Mouse (Mus musculus) 3134 (cell line): ENCODE measurements at regions not wholly inside any gene's neighbourhood (a gene's known extent, or its start where the extent isn't known, plus 50 kb on each side); places are given as distances from the start of the nearest gene placed in this dataset.

Experiments
- DNase-seq: peaks from one replicate; pipeline ENCODE4 v3.0.0-alpha.2; 2011; ENCODE audit warnings: low spot score; ENCODE audit not compliant: insufficient read length; ENCODE audit errors: extremely low read depth

DNA sequence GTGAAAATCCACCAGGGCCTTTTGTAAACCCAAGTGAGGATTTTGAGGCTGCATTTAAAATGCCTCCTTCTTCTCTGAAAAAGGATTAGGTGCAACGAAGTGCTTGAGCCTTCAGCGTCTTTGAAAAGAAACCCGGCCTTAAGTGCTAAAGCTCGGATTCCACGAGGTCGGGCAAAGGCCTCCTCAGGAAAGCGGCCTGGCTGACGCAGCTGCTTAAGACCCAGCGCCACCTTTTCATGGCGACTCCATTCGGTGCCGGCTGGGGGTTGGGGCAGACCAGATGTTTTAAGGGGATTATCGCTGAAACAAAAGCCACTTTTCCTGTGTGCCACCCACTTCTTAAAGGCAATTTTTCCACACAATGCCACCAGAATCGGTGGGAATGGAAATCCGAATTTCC lies 61.6 kb upstream of the 4932438H23Rik start:
- DNase-seq, result no peak

DNA sequence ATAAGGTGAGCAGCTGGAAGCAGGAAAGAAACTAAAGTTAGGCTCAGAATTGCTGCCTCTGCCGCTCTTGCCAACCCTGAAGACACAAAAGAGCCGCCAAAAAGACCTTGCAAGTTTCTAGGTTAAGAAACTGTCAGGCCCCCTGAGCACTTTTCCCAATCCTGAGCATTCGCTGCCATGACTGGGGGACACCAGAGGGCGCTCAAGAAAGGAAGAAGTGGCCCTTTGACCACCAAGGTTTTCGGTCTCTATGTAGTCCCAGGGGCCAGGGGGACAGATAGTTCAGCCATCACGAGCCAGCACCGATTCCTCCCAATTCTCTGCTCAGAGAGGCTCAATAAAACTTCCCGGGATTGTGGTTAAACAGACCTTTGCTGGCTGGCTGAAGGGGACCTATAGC lies 64.6 kb upstream of the Olig2 start:
- DNase-seq, result no peak

DNA sequence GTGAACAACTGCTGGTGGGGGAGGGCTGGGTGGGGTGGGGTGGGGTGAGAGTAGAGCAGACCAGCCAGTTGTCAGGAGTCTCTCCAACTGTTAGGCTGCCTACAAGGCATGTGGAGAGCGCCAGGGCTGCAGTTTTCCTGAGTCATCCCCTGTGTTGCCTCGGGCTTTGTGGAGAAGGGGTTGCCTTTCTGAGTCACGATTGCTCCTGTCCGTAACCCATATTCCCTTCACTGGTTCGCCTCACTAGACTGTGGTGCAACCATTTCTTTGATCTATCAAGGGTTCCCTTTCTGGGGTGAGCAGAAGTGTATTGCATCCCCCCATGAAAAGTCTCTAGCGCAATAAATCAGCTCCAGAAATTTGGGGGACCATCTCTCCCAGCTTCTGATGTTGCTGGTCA lies 63.6 kb upstream of the Olig2 start:
- DNase-seq, result peak; percentile 47

DNA sequence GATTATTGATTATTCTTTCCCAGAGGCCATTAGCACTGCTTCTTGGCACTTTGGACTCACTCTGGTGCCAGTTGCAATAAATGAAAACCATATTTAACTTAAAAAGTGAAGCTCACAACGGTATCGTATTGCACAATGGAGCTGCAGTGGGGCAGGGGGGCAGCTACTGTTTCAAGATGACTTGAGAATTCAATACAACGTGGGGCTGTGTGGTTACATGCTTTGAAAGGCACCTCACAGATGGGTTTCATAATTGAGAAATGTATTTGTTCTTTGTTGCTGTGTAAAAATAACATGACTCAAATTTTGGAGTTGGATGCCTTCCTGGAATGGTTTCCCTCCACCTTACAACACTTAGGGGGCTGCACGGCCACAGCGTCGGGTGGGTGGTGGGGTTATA lies 62.9 kb upstream of the Olig2 start:
- no peak for DNase-seq

DNA sequence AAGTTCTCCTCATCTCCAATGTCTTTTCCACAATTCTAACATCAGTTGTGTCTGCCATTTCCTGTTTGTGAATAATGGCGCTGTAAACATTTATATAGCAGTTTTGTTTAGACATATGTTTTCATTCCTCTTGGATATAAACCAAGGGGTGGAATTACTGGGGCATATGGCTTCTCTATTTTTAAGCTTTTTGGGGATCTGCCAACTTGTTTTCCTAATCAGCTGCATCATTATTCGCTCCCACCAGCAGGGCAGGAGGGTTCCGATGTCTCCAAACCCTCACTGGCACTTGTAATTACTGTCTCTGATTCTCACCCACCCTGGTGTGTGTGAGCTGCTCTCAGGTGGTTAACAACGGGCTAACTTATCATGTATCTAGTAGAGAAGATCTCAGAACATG lies 59.4 kb upstream of the Olig2 start:
- no peak for DNase-seq

DNA sequence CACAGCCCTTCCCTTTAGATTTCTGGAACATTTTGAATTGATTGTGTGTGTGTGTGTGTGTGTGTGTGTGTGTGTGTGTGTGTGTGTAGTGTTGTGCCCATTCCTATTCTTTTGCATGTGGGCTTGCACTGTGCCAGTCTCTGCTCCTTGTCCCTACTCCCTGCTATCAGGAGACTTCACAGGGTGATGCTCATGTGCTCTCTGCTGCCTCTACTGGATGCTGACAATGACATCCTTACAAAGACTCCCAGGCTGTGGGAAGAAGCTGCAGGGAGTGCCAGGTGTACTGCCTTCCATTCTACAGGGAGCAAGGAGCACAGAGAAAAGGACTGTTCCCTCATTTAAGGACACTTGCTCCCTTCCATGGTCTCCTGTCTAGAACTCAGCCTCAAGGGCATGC lies 58.4 kb upstream of the Olig2 start:
- no peak for DNase-seq

DNA sequence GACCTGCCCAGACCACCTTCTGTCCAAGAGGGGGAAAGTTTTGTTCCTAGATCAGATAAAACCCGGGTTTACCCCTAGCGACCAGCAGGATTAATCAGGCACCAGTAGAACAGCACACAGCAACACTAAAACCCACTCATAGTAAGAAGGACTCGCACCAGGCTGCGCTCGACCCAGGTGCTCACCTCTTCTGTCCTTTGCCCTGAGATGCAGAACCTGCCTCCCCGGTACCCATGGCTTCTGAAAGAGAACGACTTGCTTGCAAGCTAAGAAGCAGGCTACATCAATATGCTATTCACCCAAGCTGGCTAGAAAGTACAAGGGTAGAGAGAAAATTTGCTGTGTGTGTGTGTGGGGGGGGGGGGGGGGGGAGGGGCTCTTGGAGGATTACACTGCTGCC lies 56.9 kb upstream of the Olig2 start:
- no peak for DNase-seq

DNA sequence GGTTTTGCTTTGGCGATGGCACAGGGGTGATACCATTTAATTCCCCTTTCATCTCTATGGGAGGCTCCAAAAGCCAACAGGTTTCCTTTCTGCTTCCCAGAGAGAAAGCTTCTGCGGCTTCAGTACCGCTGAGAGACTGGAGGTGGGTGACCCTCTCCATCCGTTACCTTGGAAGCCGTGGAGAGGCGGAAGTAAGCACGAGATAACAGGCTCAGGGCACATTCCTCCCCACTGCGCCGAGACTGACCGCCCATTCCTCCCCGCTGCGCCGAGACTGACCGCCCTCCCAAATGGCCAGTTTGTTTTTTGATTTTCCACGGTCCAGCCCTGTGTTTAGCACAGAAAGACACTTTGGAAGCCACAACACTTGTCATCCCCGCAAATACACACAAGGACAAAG lies 55.4 kb upstream of the Olig2 start:
- no peak for DNase-seq

DNA sequence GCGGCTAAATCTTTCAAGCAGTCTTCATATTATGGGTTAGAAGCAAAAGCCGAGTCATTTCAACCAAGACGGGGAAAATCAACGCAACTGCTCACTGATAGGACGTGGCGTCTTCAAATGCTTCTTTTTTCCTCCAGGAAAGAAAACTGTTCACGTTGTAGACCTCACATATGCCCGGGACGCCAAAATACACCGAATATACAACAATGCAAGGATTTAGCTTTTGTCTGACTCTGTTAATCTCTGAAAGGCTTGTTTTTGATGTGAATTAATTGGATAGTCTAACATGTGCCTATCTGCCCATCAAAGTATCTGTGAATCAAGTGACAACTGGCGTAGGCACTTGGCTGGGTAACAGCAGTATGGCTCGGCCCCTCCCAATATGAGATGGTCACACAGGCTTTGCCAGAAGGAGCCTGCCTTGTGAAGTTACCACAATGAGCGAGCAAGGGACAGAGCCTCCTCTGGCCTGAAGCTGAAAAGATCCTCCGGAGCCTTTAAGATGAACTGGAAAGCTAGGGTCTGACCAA lies 53.3 kb upstream of the Olig2 start:
- no peak for DNase-seq

DNA sequence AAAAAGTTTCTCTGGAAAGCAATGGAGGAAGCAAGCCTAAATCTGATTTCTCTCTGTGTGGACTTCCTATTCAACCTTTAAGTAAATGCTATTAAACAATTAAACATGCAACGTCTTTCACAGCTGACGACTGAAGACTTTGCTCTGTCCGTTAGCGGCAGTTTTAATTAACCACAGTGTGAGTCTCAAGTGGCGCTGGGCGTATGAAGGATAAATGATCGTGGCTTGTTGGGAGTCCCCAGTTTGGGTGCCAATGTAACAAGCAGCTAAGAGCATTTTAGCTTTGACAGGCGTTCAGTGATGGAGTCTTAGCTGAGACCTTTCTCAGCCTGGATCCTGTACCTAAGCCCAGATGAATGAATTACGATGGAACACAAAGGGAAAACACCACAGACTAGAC lies 52.7 kb upstream of the Olig2 start:
- DNase-seq, result no peak

DNA sequence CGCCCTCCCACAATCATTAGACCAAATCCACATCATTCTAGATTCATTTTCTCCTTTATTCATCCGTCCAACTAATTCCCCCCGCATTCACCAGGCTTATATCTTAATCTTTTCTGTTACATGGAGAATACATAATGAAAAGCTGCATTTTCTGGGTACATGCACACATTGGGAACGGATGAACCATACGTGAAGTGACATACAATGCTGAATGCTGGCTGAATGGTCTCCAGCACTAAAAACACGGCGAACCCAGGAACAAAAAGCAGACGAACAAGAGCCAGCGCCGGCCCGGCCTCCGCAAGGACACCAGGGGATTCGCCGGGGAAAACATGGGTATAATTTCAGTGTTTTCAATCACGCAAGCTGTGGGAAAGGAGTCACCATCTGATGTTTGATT lies 52.0 kb upstream of the Olig2 start:
- no peak for DNase-seq

DNA sequence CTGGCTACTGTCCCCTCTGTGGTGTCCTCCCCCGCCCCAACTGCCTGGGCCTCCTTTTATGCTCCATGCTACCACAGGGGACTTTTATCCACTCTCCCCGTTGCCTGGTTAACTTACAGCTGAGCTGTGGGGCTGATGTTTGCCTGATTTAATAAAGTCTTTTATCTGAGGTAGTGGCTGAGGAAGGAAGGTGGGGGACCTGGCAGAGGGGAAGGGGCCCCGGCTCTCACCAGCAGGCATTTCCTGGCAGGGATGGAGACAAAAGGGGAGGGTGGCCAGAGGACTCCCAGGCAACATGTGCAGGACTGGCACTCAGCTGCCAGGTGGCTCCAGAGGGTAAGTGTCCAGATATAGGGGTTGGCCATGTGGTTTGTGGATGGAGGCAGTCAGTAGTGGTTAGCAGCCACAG lies 51.4 kb upstream of the Olig2 start:
- no peak for DNase-seq

DNA sequence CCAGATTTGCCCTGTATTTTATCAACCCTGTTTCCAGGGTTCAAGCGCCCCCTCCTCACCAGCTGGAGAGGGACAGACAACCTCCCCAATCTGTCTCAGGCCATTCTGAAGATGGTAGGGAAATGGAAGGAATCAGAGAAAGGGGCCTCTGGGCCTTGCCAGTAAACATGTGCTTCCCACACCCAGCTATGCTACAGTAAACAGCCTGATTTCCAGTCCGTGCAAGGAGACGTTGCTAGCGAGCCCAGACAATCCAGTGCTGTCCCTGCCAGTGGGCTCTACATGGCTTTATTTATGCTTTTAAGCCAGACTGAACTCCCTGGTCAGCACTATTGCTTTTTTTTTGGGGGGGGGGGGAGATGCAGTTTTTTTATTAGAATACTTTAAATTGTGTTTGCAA lies 50.9 kb upstream of the Olig2 start:
- no peak for DNase-seq
